Mouse (Mus musculus): ENCODE data around the gene Clcf1.

- TF ChIP-seq CTCF (IDR thresholded peaks at IDR 0.05; ENCODE audit: low read depth, low read length), result no peak
- TF ChIP-seq POLR2A (IDR thresholded peaks at IDR 0.05; ENCODE audit: borderline replicate concordance, low read depth, low read length), result no peak
Observed at GRCm38 (mm10) chr19:4166678-4167476, 47.2 kb upstream of the Clcf1 start.
